Mouse (Mus musculus): ENCODE measurements around the gene Smco4. TPM values are rescaled to one million over a fixed set of nuclear protein-coding genes. Genes with fewer than 3 reads are reported as not detected.
"Not testable (repeated sequence)": the region's sequence is repeated elsewhere in the genome, so short reads cannot be mapped to it uniquely, and the experiment has no call there.

The Smco4 gene
- polyA plus RNA-seq, 1 experiment from 2014 or later = 1.3 TPM

DNA sequence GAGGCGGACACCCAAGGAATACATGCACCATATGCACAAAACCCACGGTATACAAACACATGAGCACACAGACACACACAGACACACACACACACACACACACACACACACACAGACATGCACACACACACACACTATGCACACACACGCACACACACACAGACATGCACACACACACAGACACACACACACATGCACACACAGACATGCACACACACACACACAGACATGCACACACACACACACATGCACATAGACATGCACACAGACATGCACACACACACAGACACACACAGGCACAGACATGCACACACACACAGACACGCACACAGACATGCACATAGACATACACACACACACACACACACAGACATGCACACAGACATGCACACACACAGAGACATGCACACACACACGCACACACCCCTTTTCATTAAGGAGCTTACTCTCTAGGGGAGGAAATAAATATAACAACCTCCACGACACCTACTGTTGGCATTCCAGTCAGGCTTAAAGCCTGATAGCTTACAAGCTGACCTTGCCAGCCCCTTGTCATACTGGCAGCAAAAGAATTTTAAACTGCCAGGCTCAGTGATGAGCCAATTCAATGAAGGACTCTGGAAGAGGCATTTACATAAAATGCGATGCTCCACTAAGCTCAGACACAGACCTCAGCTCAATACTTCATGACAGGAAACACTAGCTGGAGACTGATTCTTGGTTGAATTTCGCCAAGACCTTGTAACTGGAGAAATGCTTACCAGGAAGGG, 2.7 kb upstream of the Smco4 start:
- Histone ChIP-seq H3K9me3 (ENCODE audit: control insufficient read depth, low read length) (no peaks in the 10 kb centered on the region), H3K27me3 (ENCODE audit: control insufficient read depth, insufficient read depth, low read length) (no peaks in the 10 kb centered on the region), H3K36me3 (ENCODE audit: control insufficient read depth, insufficient read depth, low read length) (no peaks in the 10 kb centered on the region), H3K4me2 (ENCODE audit: low read length) (no peak overlapping the region), H3K4me1 (ENCODE audit: control insufficient read depth, insufficient read depth, low read length) (peaks cover 12% of the 10 kb centered on the region), H3K9ac (replicated peaks; ENCODE audit: low read length) (no peak overlapping the region), H3K27ac (replicated peaks; ENCODE audit: low read depth, low read length) (no peak overlapping the region), H3K4me3 (replicated peaks; ENCODE audit: low read depth, low read length) (no peak overlapping the region)
- DNase-seq (no peak), ATAC-seq (ENCODE audit: low FRiP score, low TSS enrichment) (no peak)
- 65% methylated on average over 8 of the region's 8 CpGs for WGBS

DNA sequence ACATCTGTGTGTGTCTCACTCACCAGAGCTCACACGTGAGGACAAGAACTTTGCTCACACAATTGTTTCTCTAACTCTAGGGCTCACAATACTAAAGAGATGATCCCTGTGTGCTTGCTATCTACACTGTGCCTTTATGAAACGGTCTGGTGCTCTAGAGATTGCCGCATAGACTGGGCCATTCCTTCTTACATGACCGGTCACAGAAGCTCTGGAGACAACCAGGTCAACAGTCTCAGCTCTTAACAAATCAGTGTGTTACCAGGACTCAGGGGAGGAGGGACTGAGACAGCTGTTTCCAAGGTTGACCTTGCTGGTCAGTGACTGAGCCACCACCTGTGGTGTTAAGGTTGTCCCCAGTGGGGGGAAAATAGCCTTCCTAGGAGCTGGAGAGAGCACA, 1.5 kb upstream of the Smco4 start:
- Histone ChIP-seq H3K27ac (replicated peaks; ENCODE audit: low read depth, low read length) (no peak overlapping the region), H3K9ac (replicated peaks; ENCODE audit: low read length) (no peak overlapping the region), H3K4me2 (ENCODE audit: low read length) (no peak overlapping the region), H3K27me3 (ENCODE audit: control insufficient read depth, insufficient read depth, low read length) (no peaks in the 10 kb centered on the region), H3K4me1 (ENCODE audit: control insufficient read depth, insufficient read depth, low read length) (peaks cover 19% of the 10 kb centered on the region), H3K36me3 (ENCODE audit: control insufficient read depth, insufficient read depth, low read length) (no peaks in the 10 kb centered on the region), H3K9me3 (ENCODE audit: control insufficient read depth, low read length) (no peaks in the 10 kb centered on the region), H3K4me3 (replicated peaks; ENCODE audit: low read depth, low read length) (no peak overlapping the region)
- ATAC-seq (ENCODE audit: low FRiP score, low TSS enrichment) (no peak), DNase-seq (no peak)
- 79% methylated on average over 4 of the region's 4 CpGs for WGBS

DNA sequence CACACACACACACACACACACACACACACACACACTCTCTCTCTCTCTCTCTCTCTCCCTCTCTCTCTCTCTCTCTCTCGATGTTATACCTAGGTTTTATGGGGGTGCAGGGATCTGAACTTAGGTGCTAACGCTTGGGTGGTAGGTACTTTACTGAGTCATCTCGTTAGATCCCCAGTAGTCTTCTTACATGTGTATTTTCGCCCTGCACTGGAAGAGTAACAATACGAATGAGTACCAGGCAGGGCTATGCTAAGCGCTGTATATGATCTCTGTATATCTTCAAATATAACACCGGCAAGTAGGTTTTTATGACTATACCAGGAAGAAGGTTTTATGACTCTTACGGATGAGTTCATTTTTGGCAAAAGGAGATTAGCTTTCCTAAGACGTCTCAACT, 831 bp upstream of the Smco4 start:
- H3K36me3 ChIP-seq (ENCODE audit: control insufficient read depth, insufficient read depth, low read length) = no peaks in the 10 kb centered on the region
- 87% methylated on average over 9 of the region's 9 CpGs for WGBS
- H3K4me3 ChIP-seq (replicated peaks; ENCODE audit: low read depth, low read length) = no peak overlapping the region
- no peak for DNase-seq
- H3K4me1 ChIP-seq (ENCODE audit: control insufficient read depth, insufficient read depth, low read length) = peaks cover 19% of the 10 kb centered on the region
- H3K9ac ChIP-seq (replicated peaks; ENCODE audit: low read length) = no peak overlapping the region
- no peak overlapping the region for H3K4me2 ChIP-seq (ENCODE audit: low read length)
- H3K27me3 ChIP-seq (ENCODE audit: control insufficient read depth, insufficient read depth, low read length) = no peaks in the 10 kb centered on the region
- H3K9me3 ChIP-seq (ENCODE audit: control insufficient read depth, low read length) = no peaks in the 10 kb centered on the region
- ATAC-seq (ENCODE audit: low FRiP score, low TSS enrichment) = no peak
- no peak overlapping the region for H3K27ac ChIP-seq (replicated peaks; ENCODE audit: low read depth, low read length)

DNA sequence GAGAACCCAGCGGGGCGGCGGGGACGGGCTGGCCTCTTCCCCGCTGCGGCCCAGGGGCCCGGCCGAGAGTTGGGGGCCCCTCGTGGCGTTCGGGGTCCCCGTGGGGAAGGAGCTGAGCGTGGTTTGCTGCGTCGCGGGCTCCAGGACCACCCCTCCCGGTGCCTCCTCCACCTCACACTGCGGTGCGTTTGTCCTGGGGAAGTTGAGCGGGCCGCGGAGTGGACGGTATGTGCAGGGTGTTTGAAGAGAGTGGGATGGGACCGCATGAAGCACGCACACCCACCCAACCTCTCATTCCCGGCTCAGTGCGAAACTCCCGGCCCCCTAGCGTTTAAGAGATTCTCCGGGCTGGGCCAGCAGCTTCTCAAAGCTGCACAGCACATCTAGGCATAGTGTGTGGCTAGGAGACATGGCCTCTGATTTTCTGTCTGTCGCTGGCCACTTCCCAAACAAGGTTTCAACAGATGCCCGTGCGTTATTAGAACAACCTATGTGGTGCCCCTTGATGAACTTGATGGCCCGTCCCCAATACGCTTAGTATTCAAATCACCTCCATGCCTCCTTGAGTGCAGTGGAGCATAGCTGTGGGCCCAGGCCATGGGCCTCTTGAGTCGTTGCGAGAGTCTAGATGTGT, 810 bp downstream of the Smco4 start:
- Histone ChIP-seq H3K9ac (replicated peaks; ENCODE audit: low read length) (peak overlapping the region; percentile 73), H3K9me3 (ENCODE audit: control insufficient read depth, low read length) (no peaks in the 10 kb centered on the region), H3K4me3 (replicated peaks; ENCODE audit: low read depth, low read length) (peak overlapping the region; percentile 65), H3K27ac (replicated peaks; ENCODE audit: low read depth, low read length) (peak overlapping the region; percentile 52), H3K36me3 (ENCODE audit: control insufficient read depth, insufficient read depth, low read length) (no peaks in the 10 kb centered on the region), H3K4me1 (ENCODE audit: control insufficient read depth, insufficient read depth, low read length) (peaks cover 19% of the 10 kb centered on the region), H3K4me2 (ENCODE audit: low read length) (peak overlapping the region; percentile 99), H3K27me3 (ENCODE audit: control insufficient read depth, insufficient read depth, low read length) (no peaks in the 10 kb centered on the region)
- peak; percentile 63 for ATAC-seq (ENCODE audit: low FRiP score, low TSS enrichment)
- peak; percentile 82 for DNase-seq
- 2% methylated on average over 37 of the region's 37 CpGs for WGBS

DNA sequence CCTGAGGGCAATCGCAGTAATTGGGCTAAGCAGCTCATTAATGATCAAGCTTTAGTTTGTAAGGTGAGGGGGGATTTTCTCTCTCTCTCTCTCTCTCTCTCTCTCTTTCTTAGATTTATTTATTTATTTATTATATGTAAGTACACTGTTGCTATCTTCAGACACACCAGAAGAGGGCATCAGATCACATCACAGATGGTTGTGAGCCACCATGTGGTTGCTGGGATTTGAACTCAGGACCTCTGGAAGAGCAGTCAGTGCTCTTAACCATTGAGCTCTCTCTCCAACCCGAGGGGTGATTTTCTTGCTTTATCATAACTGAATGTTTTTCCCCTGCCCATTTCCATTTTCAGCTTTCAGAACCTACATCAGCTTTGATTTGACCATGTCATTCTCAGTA, 2.0 kb downstream of the Smco4 start:
- not testable (repeated sequence) for H3K36me3 ChIP-seq (ENCODE audit: control insufficient read depth, insufficient read depth, low read length); H3K27ac ChIP-seq (replicated peaks; ENCODE audit: low read depth, low read length); H3K9me3 ChIP-seq (ENCODE audit: control insufficient read depth, low read length); ATAC-seq (ENCODE audit: low FRiP score, low TSS enrichment); H3K4me3 ChIP-seq (replicated peaks; ENCODE audit: low read depth, low read length); DNase-seq; H3K9ac ChIP-seq (replicated peaks; ENCODE audit: low read length); H3K27me3 ChIP-seq (ENCODE audit: control insufficient read depth, insufficient read depth, low read length); H3K4me2 ChIP-seq (ENCODE audit: low read length)
- H3K4me1 ChIP-seq (ENCODE audit: control insufficient read depth, insufficient read depth, low read length) = peaks cover 19% of the 10 kb centered on the region
- 94% methylated on average over 2 of the region's 2 CpGs for WGBS

DNA sequence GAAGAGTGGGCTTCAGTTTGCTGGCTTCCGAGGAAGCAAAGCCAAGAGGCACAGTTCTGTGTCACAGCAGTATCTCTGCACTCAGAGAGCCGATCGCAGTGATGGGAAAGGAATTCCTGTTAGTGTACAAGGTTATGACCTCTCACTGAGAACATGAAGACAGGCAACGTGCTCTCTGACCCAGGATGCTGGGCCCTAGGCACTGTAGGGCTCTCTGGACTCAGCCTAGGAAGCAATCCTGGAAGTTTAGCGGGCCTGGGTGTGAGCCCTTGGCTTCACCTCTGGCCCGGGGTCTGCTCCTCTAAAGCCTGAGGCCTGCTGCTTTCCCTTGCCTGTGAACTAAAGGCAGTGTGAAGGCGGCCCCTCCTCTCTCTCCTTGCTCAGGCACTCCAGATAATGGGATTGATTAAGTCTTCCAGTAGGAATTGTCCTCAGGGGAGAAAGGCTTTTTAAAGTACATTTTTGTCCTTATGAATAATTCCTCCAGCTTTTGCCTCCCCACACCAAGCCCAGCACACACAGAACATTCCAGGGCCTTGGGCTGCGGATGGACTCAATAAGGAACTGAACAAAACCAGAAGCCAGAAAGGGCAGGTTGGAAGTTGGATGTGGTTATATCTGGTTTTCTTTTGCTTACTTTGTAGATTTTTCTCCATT, 2.8 kb downstream of the Smco4 start:
- Histone ChIP-seq H3K27me3 (ENCODE audit: control insufficient read depth, insufficient read depth, low read length) (no peaks in the 10 kb centered on the region), H3K4me3 (replicated peaks; ENCODE audit: low read depth, low read length) (no peak overlapping the region), H3K4me1 (ENCODE audit: control insufficient read depth, insufficient read depth, low read length) (peaks cover 19% of the 10 kb centered on the region), H3K9ac (replicated peaks; ENCODE audit: low read length) (no peak overlapping the region), H3K36me3 (ENCODE audit: control insufficient read depth, insufficient read depth, low read length) (no peaks in the 10 kb centered on the region), H3K4me2 (ENCODE audit: low read length) (no peak overlapping the region), H3K9me3 (ENCODE audit: control insufficient read depth, low read length) (no peaks in the 10 kb centered on the region), H3K27ac (replicated peaks; ENCODE audit: low read depth, low read length) (no peak overlapping the region)
- WGBS = 12% methylated on average over 8 of the region's 8 CpGs
- DNase-seq (peak; percentile 54), ATAC-seq (ENCODE audit: low FRiP score, low TSS enrichment) (no peak)

DNA sequence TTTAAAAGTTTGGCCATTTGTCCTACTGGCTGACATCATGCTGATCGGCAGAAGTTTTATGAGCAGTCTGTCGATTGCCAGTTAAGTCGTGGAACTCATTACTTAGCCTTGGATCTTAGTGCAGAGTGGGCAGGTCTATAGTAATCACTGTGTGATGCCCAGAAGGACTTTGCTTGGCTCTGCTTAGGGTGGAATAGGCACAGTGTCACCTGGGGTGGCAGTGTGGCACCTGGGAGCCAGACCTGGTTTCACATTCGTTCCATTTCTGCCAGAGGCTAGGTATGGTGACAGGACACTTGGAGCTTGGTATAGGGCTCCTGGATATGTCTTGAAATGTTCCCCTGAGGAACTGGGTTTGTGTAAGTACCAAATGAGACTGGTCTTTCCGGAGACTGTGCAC, 6.8 kb downstream of the Smco4 start:
- no peaks in the 10 kb centered on the region for H3K27me3 ChIP-seq (ENCODE audit: control insufficient read depth, insufficient read depth, low read length)
- ATAC-seq (ENCODE audit: low FRiP score, low TSS enrichment) (no peak), DNase-seq (no peak)
- H3K36me3 ChIP-seq (ENCODE audit: control insufficient read depth, insufficient read depth, low read length) = no peaks in the 10 kb centered on the region
- H3K9me3 ChIP-seq (ENCODE audit: control insufficient read depth, low read length) = no peaks in the 10 kb centered on the region
- H3K9ac ChIP-seq (replicated peaks; ENCODE audit: low read length) = no peak overlapping the region
- H3K4me1 ChIP-seq (ENCODE audit: control insufficient read depth, insufficient read depth, low read length) = peaks cover 9% of the 10 kb centered on the region
- 96% methylated on average over 5 of the region's 5 CpGs for WGBS
- no peak overlapping the region for H3K4me3 ChIP-seq (replicated peaks; ENCODE audit: low read depth, low read length)
- no peak overlapping the region for H3K27ac ChIP-seq (replicated peaks; ENCODE audit: low read depth, low read length)
- no peak overlapping the region for H3K4me2 ChIP-seq (ENCODE audit: low read length)

DNA sequence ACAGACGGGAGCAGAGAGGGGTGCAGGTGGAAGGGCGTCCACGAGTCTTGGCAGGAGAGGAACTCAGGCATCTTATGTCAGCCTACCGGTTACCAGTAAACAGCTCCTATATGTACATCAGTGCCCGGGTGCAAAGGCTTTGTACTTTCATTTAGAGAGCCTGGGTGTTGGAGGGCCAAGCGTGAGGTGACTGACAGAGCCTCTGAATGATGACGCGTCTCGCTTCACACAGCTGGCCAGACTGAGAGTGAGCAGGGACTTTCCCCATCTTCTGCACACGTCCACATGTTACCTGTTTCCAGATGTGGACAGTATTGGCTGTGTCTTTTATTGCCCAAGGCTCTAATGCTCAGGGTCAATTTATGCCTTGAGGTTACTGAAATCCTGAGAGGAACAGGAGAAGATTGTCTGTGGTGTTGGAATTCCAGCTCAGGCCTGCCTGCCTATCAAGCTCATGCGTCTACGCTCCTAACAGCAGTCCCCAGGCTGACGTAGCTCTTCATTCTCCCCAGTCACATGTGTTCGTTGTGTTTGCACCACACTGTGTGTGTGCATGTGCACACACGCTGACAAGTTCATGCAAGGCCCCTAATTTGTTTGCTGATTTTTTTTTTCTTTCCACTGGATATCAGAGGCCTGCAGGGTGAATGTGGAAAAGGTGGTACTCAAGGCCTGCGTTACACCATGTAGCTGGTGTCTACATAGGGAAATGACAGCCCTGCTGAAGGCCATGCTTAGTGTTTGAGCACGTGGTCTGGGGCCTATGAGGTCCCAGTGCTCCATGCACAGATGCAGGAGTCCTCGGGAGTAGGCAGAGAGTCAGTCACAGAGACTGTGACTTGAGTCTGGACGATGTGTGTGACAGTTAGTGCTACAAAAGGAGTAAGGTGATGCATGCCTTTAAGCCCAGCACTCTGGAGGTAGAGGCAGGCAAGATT, 8.4 kb downstream of the Smco4 start:
- DNase-seq = no peak
- no peaks in the 10 kb centered on the region for H3K27me3 ChIP-seq (ENCODE audit: control insufficient read depth, insufficient read depth, low read length)
- H3K36me3 ChIP-seq (ENCODE audit: control insufficient read depth, insufficient read depth, low read length) = no peaks in the 10 kb centered on the region
- no peak overlapping the region for H3K27ac ChIP-seq (replicated peaks; ENCODE audit: low read depth, low read length)
- H3K4me3 ChIP-seq (replicated peaks; ENCODE audit: low read depth, low read length) = no peak overlapping the region
- ATAC-seq (ENCODE audit: low FRiP score, low TSS enrichment) = no peak
- no peaks in the 10 kb centered on the region; the same call in 1 of the 2 replicates for H3K4me1 ChIP-seq (ENCODE audit: control insufficient read depth, insufficient read depth, low read length)
- H3K9ac ChIP-seq (replicated peaks; ENCODE audit: low read length) = no peak overlapping the region
- no peaks in the 10 kb centered on the region for H3K9me3 ChIP-seq (ENCODE audit: control insufficient read depth, low read length)
- 84% methylated on average over 19 of the region's 19 CpGs for WGBS
- H3K4me2 ChIP-seq (ENCODE audit: low read length) = no peak overlapping the region
